Mouse (Mus musculus) kidney, postnatal 0 days (tissue): ENCODE measurements around the gene Tns3. TPM values are rescaled to one million over a fixed set of nuclear protein-coding genes. Genes with fewer than 3 reads are reported as not detected.
A peak's percentile ranks its signal among the peaks of the same experiment; 100 is the strongest.

Experiments
- ATAC-seq: fragments of 200-750 bp; cut with Nextera tagmentation; replicated peaks from 2 replicates; pipeline ENCODE4 v1.8.0; 2017; ENCODE audit warnings: low read depth, moderate number of reproducible peaks, moderate TSS enrichment, moderate library complexity; ENCODE audit not compliant: low FRiP score
- DNase-seq: peaks from one replicate; pipeline ENCODE4 v3.0.0-alpha.2; 2016; ENCODE audit warnings: low spot score
- H3K27ac ChIP-seq: fragments of 300-500 bp; sonication (generic); 2 replicates; pipeline ENCODE4 v1.5.1; 2014; ENCODE audit warnings: mild to moderate bottlenecking
- H3K27me3 ChIP-seq: fragments of 300-500 bp; sonication (generic); 2 replicates; pipeline ENCODE4 v1.6.1; 2014; ENCODE audit warnings: low read length, mixed read lengths; ENCODE audit not compliant: insufficient read depth
- H3K36me3 ChIP-seq: fragments of 300-500 bp; sonication (generic); 2 replicates; pipeline ENCODE4 v1.6.1; 2014; ENCODE audit warnings: low read length, mixed read lengths; ENCODE audit not compliant: insufficient read depth
- H3K4me1 ChIP-seq: fragments of 300-500 bp; sonication (generic); replicated peaks from 2 replicates; pipeline ENCODE4 v1.6.1; 2014; ENCODE audit warnings: antibody characterized with exemption, low read length, mixed read lengths; ENCODE audit not compliant: insufficient read depth
- H3K4me2 ChIP-seq: fragments of 300-500 bp; sonication (generic); 2 replicates; pipeline ENCODE4 v1.6.1; 2014; ENCODE audit warnings: mild to moderate bottlenecking, low read length, moderate library complexity, mixed read lengths
- H3K4me3 ChIP-seq: fragments of 300-500 bp; sonication (generic); replicated peaks from 2 replicates; pipeline ENCODE4 v1.5.1; 2014; ENCODE audit warnings: low read depth, low read length
- H3K9ac ChIP-seq: fragments of 300-500 bp; sonication (generic); 2 replicates; pipeline ENCODE4 v1.6.1; 2014; ENCODE audit warnings: low read depth, low read length
- H3K9me3 ChIP-seq: fragments of 300-500 bp; sonication (generic); replicated peaks from 2 replicates; pipeline ENCODE4 v1.6.1; 2016; ENCODE audit warnings: low read length, inconsistent platforms, mixed read lengths
- CTCF ChIP-seq: IDR thresholded peaks from 2 replicates; pipeline ENCODE4 v1.5.1; 2016; ENCODE audit warnings: antibody characterized with exemption, low read depth, mild to moderate bottlenecking, moderate library complexity
- WGBS: fragments of 180-500 bp; shearing (Covaris S2); extraction: QIAGEN DNeasy Blood & Tissue Kit; methylation state at CpG from one replicate; pipeline ENCODE4 v1.1.7; 2014; 5-methylcytosine and 5-hydroxymethylcytosine counted together
- polyA plus RNA-seq: library from polyadenylated mRNA; unstranded; fragments of >200 nt; fragmentation: Nextera tagmentation; extraction: Ambion mirVana; gene quantifications from 2 replicates; pipeline ENCODE4 v1.2.1, GENCODE M21; 2015

The Tns3 gene
- polyA plus RNA-seq, 1 experiment from 2014 or later = 17.6 TPM

GRCm38 (mm10) chr11:8692162-8692535, 27.8 kb upstream of the Tns3 start:
- Histone ChIP-seq H3K4me3 (no peak overlapping the region), H3K9me3 (no peaks in the 10 kb centered on the region), H3K27ac (peak overlapping the region; percentile 79), H3K9ac (no peak overlapping the region), H3K27me3 (no peaks in the 10 kb centered on the region), H3K4me1 (peaks cover 14% of the 10 kb centered on the region; the same call in 1 of the 2 replicates), H3K36me3 (no peaks in the 10 kb centered on the region), H3K4me2 (no peak overlapping the region)
- DNase-seq (no peak), ATAC-seq (no peak)
- no peak for TF ChIP-seq CTCF
- 58% methylated on average over 6 of the region's 6 CpGs for WGBS

- no peak for TF ChIP-seq CTCF
- H3K9ac ChIP-seq = no peak overlapping the region
- H3K4me2 ChIP-seq = no peak overlapping the region
- 66% methylated on average over 4 of the region's 4 CpGs for WGBS
- DNase-seq (no peak), ATAC-seq (no peak)
- H3K27me3 ChIP-seq = no peaks in the 10 kb centered on the region
- H3K9me3 ChIP-seq = no peaks in the 10 kb centered on the region
- no peak overlapping the region for H3K4me3 ChIP-seq
- no peak overlapping the region for H3K27ac ChIP-seq
- peaks cover 14% of the 10 kb centered on the region; the same call in 1 of the 2 replicates for H3K4me1 ChIP-seq
- no peaks in the 10 kb centered on the region for H3K36me3 ChIP-seq
Measured at GRCm38 (mm10) chr11:8691605-8692004, 27.3 kb upstream of the Tns3 start.

- DNase-seq (no peak), ATAC-seq (no peak)
- Histone ChIP-seq H3K27me3 (no peaks in the 10 kb centered on the region), H3K4me3 (no peak overlapping the region), H3K4me2 (no peak overlapping the region), H3K36me3 (no peaks in the 10 kb centered on the region), H3K9ac (no peak overlapping the region), H3K27ac (no peak overlapping the region), H3K9me3 (no peaks in the 10 kb centered on the region), H3K4me1 (peaks cover 14% of the 10 kb centered on the region; the same call in 1 of the 2 replicates)
- 83% methylated on average over 4 of the region's 4 CpGs for WGBS
- TF ChIP-seq CTCF = no peak
Measured at GRCm38 (mm10) chr11:8690633-8691032, 26.3 kb upstream of the Tns3 start.

- no peak overlapping the region for H3K9ac ChIP-seq
- no peaks in the 10 kb centered on the region for H3K36me3 ChIP-seq
- H3K27ac ChIP-seq = 0 out of 2 replicates have a peak overlapping the region, but pooled peaks have one; percentile 40
- TF ChIP-seq CTCF = no peak
- no peaks in the 10 kb centered on the region for H3K9me3 ChIP-seq
- peaks cover 14% of the 10 kb centered on the region; the same call in 1 of the 2 replicates for H3K4me1 ChIP-seq
- no peak overlapping the region for H3K4me3 ChIP-seq
- H3K4me2 ChIP-seq = no peak overlapping the region
- no peak for ATAC-seq
- WGBS = 57% methylated on average over 7 of the region's 7 CpGs
- DNase-seq = peak; percentile 64
- H3K27me3 ChIP-seq = no peaks in the 10 kb centered on the region
Measured at GRCm38 (mm10) chr11:8689515-8689914, 25.2 kb upstream of the Tns3 start.

- no peaks in the 10 kb centered on the region for H3K9me3 ChIP-seq
- H3K4me2 ChIP-seq = no peak overlapping the region
- no peaks in the 10 kb centered on the region for H3K27me3 ChIP-seq
- WGBS = 93% methylated on average over 8 of the region's 8 CpGs
- no peak overlapping the region for H3K9ac ChIP-seq
- peaks cover 14% of the 10 kb centered on the region; the same call in 1 of the 2 replicates for H3K4me1 ChIP-seq
- H3K4me3 ChIP-seq = no peak overlapping the region
- H3K36me3 ChIP-seq = no peaks in the 10 kb centered on the region
- TF ChIP-seq CTCF = no peak
- no peak for ATAC-seq
- H3K27ac ChIP-seq = peak overlapping the region; percentile 40; the same call in 1 of the 2 replicates
- no peak for DNase-seq
Measured at GRCm38 (mm10) chr11:8688907-8689306, 24.6 kb upstream of the Tns3 start.

GRCm38 (mm10) chr11:8686501-8686900, 22.2 kb upstream of the Tns3 start:
- ATAC-seq (no peak), DNase-seq (no peak)
- Histone ChIP-seq H3K4me1 (no peaks in the 10 kb centered on the region), H3K4me2 (no peak overlapping the region), H3K9ac (no peak overlapping the region), H3K27me3 (no peaks in the 10 kb centered on the region), H3K36me3 (no peaks in the 10 kb centered on the region), H3K4me3 (no peak overlapping the region), H3K27ac (no peak overlapping the region), H3K9me3 (no peaks in the 10 kb centered on the region)
- 85% methylated on average over 3 of the region's 3 CpGs for WGBS
- TF ChIP-seq CTCF = no peak

- no peak overlapping the region for H3K27ac ChIP-seq
Measured at GRCm38 (mm10) chr11:8686061-8686460, 21.7 kb upstream of the Tns3 start.

More at GRCm38 (mm10) chr11:8686061-8686460, 21.7 kb upstream of the Tns3 start:
- H3K4me2 ChIP-seq = no peak overlapping the region
- 82% methylated on average over 1 of the region's 1 CpGs for WGBS
- no peak overlapping the region for H3K4me3 ChIP-seq
- ATAC-seq (no peak), DNase-seq (no peak)
- H3K36me3 ChIP-seq = no peaks in the 10 kb centered on the region
- no peaks in the 10 kb centered on the region for H3K4me1 ChIP-seq
- TF ChIP-seq CTCF = no peak
- no peaks in the 10 kb centered on the region for H3K27me3 ChIP-seq
- H3K9ac ChIP-seq = no peak overlapping the region
- H3K9me3 ChIP-seq = no peaks in the 10 kb centered on the region
